Mouse (Mus musculus): ENCODE results near the gene Grhpr.

- TF ChIP-seq TAL1 (IDR thresholded peaks at IDR 0.05; ENCODE audit: low read length) (no peak), GATA1 (IDR thresholded peaks at IDR 0.05; ENCODE audit: low read length) (no peak)
These were observed 41.5 kb upstream of the Grhpr start for GRCm38 (mm10) chr4:44939576-44940249.
